Mouse (Mus musculus): ENCODE data around the gene Arvcf.

The Arvcf gene

GRCm38 (mm10) chr16:18411026-18411649 lies 63.2 kb downstream of the Arvcf start:
- DNase-seq (ENCODE audit: low spot score): no peak

- DNase-seq (ENCODE audit: low spot score): no peak
These were observed 64.0 kb downstream of the Arvcf start for GRCm38 (mm10) chr16:18411802-18412476.

- no peak for DNase-seq (ENCODE audit: low spot score)
These were observed 65.2 kb downstream of the Arvcf start for GRCm38 (mm10) chr16:18413032-18413816.

DNA sequence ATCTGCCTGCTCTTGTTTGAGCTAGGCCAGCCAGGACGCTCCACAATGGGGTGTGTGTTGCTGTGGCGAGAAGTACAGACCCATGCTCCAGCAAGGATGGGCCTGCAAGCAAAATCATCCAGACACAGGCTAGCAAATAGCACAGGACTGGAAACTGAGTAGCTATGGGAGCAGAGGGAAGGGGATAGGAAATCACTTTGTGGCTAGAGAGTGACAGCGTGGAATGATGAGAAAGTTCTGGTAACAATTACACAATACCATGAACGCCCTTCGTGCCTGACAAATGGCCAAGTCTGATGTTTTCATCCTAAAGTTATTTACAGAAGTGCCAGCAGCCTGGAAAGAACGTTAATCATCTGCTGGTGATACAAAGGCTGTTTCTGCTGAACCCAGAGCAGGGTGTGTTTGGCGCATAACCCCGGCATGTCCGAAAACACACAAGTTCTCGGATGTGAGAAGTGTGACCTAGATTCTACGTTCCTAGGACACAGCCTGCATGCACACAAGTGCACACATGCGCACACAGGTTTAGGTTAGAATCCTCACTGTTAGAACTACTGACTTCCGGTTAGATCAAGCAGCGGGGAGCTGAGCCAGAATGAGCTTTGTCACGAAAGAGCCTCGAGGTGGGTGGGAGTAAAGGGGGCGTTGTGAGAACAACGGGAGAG lies 68.2 kb downstream of the Arvcf start:
- DNase-seq (ENCODE audit: low spot score): no peak

DNA sequence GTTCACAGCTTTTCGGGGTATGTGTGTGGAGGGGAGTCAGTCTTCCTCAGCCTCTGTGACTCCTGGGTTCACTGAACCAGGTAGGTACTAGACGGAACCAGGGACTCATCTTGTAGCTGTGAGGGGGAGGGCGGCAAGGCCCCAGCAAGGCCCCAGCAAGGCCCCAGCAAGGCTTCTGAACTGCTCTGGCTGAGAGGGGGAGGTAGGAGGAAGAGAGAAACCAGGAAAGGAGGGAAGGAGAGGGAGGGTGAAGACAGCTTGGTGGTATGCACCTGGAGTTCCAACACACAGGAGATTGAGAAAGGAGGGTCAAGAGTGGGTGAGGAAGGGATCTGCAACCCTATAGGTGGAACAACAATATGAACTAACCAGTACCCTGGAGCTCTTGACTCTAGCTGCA lies 68.9 kb downstream of the Arvcf start:
- DNase-seq (ENCODE audit: low spot score): no peak

DNA sequence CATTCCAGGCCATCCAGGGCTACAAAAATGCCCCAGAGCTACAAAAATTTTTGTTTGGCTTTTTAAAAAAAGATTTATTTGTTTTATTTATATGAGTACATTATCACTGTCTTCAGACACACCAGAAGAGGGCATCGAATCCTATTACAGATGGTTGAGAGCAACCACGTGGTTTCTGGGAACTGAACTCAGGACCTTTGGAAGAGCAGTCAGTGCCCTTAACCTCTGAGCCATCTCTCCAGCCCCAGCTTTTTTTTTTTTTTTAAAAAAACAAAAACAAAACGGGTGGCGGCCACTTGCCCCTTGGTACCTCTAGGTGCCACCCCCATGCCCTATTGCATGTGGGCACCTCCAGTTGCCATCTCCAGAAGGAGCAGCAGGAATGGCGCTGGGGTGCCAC lies 69.5 kb downstream of the Arvcf start:
- no peak for DNase-seq (ENCODE audit: low spot score)

- no peak for DNase-seq (ENCODE audit: low spot score)
These were observed 71.0 kb downstream of the Arvcf start for GRCm38 (mm10) chr16:18418756-18419602.

DNA sequence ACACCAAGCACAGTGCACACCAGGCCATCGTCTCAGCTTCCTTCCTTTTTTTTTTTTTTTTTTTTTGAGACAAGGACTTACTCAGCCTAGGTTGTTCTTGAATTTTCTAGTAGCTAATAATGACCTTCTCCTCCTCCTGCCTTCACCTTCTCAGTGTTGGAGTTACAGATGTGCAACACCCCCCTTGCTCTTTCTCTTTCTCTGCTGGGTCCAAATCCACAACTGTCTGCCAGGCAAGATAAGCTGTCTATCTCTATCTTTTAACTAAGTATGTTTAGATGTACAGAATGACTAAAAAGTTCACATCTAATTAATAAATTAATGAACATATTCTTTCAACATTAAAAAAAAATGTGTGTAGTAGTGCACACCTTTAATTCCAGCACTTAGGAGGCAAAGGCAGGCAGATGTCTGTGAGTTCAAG lies 71.6 kb downstream of the Arvcf start:
- DNase-seq (ENCODE audit: low spot score): no peak

DNA sequence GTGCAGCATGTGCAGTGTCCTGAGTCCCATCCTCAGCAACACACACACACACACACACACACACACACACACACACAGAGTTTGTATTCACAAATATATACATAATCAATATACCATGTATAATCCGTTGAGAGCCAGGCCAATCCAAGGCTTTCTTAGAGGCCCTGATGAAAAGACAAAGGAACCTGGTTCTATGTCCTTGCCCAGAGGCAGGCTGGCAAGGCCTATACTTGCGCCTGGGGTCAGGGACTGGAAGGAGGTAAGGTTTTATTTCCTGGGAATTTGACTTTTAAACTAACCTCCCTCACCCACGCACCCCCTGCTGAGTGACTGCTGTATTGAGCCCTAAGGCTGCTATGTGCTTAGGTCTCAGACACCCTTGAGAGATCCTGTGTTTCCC lies 72.6 kb downstream of the Arvcf start:
- DNase-seq (ENCODE audit: low spot score): no peak

DNA sequence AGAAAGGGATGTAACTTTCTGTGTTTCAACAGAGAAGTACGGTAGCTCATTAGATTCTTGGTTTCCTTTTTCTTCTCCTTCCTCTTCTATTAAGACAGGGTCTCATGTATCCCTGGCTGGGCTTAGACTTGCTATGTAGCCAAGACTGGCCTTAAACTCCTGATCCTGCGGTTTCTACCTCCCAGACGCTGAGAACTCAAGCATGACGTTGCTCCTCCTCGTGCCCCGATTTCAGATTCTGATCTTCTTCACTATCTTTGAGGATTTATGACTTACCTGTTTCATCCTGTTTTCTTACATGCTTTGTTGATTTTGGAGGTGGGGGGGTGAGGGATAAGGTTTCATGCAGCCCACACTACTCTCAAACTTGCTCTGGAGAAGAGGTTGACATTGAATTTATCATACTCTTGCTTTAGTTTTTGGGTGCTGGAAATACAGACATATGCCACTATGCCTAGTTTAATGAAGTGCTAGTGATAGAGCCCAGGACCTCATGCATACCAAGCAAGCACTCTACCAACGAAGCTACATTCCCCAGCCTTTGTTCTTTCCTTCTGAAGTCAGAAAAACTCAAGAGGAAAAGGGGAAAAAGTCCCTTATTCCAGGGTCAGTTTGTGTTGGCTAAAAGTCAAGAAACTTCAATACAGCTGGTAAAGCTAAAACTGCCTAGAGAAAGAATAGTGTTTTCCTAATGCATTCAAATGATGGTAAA lies 75.4 kb downstream of the Arvcf start:
- DNase-seq (ENCODE audit: low spot score): no peak

- DNase-seq (ENCODE audit: low spot score): no peak
These were observed 75.9 kb downstream of the Arvcf start for GRCm38 (mm10) chr16:18423915-18424265.

DNA sequence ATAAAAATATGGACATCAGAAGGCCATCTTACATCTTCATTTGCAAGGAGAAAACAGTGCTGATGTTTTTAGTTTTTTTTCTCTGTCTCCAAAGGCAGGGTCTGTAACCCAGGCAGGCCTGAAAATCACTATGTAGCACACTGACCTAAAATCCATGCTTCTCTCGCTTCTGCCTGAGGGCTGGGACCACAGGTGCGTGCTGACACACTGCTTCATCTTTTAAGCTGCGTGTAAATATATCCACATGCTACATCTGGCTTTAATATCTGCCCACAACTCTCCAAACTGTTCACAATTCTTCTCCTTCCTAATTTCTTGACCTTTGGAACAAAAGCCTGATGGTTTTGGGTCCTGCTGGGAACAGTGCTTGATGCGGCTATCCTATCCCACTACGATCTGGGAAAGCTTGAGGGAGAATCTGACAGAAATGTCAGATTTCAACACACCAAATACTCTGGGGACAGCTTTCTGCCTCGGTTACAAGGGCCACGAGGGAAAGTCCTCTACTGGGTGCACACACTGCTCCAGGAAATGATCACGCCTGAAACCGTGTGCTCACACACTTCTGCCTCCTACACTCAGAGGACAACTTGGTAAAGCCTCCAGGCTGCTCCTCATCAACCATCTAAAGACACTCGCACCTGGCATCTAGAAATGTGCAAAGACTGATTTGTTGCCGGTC lies 76.5 kb downstream of the Arvcf start:
- DNase-seq (ENCODE audit: low spot score): no peak

GRCm38 (mm10) chr16:18425475-18426214 lies 77.7 kb downstream of the Arvcf start:
- DNase-seq (ENCODE audit: low spot score): no peak

DNA sequence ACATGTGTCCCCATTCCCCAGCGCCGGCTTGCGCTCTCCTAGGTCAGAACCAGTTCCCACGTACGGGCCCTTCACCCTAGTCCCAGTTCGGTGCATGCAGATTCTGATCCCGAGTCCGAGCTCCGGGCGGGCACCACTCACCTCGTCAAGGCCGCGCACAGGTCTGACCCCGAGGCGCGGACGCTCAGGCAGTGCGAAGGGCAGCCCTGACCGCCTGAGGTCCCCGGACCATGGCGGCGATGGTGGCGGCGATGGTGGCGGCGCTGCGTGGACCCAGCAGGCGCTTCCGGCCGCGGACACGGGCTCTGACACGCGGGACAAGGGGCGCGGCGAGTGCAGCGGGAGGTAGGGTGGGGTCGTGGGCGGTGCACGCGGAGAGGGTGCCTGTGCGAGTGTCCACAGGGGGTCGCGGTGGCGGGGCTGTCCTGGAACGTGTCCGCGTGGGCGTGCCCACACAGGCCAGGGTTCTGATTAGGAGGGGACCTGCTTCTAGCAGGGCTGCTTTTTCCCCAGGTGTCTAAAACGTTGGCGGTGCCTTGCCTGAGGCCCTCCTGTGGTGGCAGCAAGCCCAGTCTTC lies 78.3 kb downstream of the Arvcf start, which contains the start of gene Txnrd2:
Txnrd2 (plus strand) TSS at position 170 of the 577 bp plus-strand sequence.
- peak; percentile 72 for DNase-seq (ENCODE audit: low spot score)

DNA sequence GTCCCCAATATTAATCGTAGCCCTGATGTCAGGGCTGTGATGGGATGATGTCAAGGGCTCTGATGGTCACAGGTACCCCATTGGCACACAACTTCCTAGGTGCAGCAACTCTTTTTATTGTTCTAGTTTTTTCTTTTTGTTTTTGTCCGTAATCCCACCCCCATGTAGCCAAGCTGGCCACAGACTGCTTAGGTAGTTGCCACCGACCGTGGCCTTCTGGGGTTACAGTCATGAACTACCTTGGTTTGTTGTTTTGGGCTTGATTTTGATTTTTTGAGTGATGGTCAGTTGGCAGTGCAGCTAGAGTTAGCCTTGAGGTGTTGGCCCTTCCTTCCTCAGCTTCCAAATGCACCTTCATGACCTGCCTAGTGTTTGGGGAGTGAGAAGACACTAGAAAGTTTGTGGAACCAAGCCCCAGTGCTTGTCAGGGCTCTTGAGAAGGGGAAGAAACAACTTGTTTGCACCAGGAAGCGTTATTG lies 78.9 kb downstream of the Arvcf start, which contains the start of gene Comt:
Comt (minus strand) TSS at position 51 of the 479 bp plus-strand sequence.
- no peak for DNase-seq (ENCODE audit: low spot score)

GRCm38 (mm10) chr16:18428011-18428515 lies 80.1 kb downstream of the Arvcf start:
- no peak for DNase-seq (ENCODE audit: low spot score)

DNA sequence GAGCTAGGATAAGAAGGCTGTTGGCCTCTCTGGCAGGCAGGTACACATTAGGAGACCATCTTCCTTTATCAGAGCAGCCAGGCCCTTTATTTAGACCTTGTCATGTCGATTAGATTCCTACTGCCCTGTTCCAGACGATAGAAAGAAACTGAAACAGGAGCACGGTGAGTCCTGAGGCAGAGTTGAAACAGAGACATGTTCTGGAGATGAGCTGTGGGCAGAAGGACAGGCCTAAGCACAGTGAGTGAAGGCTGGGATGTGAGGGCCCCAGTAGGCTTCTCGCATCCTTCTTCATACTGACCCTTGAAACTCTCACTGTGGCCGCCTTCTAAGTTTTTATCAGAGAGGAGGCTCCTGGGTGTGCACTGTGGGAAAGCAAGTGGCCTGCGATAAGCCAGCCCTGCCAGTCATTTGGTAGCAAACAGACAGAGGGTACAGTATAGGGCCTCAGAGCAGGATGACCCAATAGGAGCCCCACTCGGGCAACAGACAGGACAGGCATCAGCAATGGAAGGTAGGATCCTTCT lies 80.6 kb downstream of the Arvcf start:
- DNase-seq (ENCODE audit: low spot score): peak; percentile 90

DNA sequence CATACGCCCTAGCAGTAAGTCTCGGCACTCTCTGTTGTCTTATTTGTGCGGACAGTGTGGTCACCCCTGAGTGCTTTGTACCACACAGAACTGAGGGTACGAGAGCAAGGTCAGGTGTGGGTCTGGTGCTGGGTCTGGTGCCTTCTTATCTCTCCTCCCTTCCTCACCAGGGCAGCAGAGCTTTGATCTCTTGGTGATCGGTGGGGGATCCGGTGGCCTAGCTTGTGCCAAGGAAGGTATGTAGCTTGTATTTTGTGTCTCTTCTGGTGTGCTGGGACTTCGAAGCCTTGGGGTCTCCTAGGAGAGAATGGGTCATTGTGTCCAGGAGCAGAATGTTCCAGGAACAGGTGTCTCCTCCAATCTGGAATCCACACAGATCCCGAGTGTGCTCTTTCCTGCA lies 81.7 kb downstream of the Arvcf start:
- no peak for DNase-seq (ENCODE audit: low spot score)
